Mouse (Mus musculus): ENCODE measurements around the gene Sat2.

DNA sequence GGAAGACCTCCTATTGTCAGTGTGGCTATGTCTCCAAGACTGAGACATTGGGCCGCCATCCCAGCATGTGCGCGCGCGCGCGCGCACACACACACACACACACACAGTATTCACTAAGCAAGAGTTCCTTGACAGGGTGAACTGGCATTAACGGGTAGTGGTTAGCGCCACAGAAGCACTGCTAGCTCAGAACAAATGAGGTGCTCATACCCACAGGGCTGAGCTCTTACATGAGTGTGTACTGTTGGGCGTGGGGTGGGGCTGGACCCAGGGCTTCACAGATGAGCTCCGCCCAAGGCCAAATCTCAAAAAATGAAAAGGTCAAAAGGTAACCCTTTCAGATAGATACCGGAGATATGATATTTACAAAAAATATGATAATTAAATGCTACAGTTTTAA is 36.9 kb upstream of the Sat2 start:
- TF ChIP-seq CTCF (IDR thresholded peaks at IDR 0.05; ENCODE audit: control insufficient read depth, insufficient read depth, insufficient read length) (no peak), MYOD1 (IDR thresholded peaks at IDR 0.05; ENCODE audit: control insufficient read depth, insufficient read length, low read depth) (no peak), CEBPB (IDR thresholded peaks at IDR 0.05; ENCODE audit: low read depth) (no peak), USF1 (IDR thresholded peaks at IDR 0.05; ENCODE audit: low read depth) (no peak), FOSL1 (IDR thresholded peaks at IDR 0.05; ENCODE audit: insufficient read depth, low read length, poor library complexity, severe bottlenecking) (no peak)
